In genomic region chr9:102437641-102438040, GRCm38 (mm10) we compare ENCODE assay signal across 15 mouse cellular contexts.
DNase-seq lines count a peak whose midpoint lies in the region.
"Had no signal": no experiment of that assay in that cellular context is flagged by ENCODE, and none has a peak within 500 bp of the region (broad histone marks: within the 10 kb centered on the region; RNA-seq: fewer than 3 reads in every experiment).

No protein-coding gene starts in this region.

- intact Hi-C loops in gastrocnemius, postnatal 36 days (cut with DNase I): no loop called here
- intact Hi-C loops in heart, postnatal 25 days (cut with DNase I): no loop called here

- peak; percentile 19 for DNase-seq in gastrocnemius, postnatal 25 days
- no peak for DNase-seq in gastrocnemius, postnatal 36 days
- peak; percentile 42 for DNase-seq in heart, adult 8-10 months (ENCODE audit: low spot score)
- DNase-seq in heart, postnatal 25 days (ENCODE audit: low spot score): no peak
- DNase-seq in right cerebral cortex, postnatal 10 days (ENCODE audit: low spot score in 2 of 2): peak; percentile 42 to 45
- DNase-seq in right cerebral cortex, adult 18-20 months: no peak
- DNase-seq in skeletal muscle tissue, adult 2 months (ENCODE audit: low read depth, low spot score): peak; percentile 43
- DNase-seq in urinary bladder, postnatal 4 days (ENCODE audit: low spot score in 2 of 2): no peak
- DNase-seq: adrenal gland, adult 8-10 months; adrenal gland, postnatal 36 days; cerebellum, adult 11 months; cerebellum, adult 8-10 months; cerebellum, postnatal 14 days; embryo, embryonic 11 days; kidney, adult 18-20 months had no signal

Comparison
In these comparisons a context has a peak if more than half of its experiments do, and no peak if none do; other contexts are left out.
1. DNase-seq: peak in gastrocnemius, postnatal 25 days (single experiment), heart, adult 8-10 months (single experiment), right cerebral cortex, postnatal 10 days (2 of 2) and skeletal muscle tissue, adult 2 months (single experiment); none in gastrocnemius, postnatal 36 days (0 of 2), heart, postnatal 25 days (single experiment), right cerebral cortex, adult 18-20 months (single experiment) and urinary bladder, postnatal 4 days (0 of 2).